Mouse (Mus musculus) heart, postnatal 25 days (tissue): ENCODE measurements at regions not wholly inside any gene's neighbourhood (a gene's known extent, or its start where the extent isn't known, plus 50 kb on each side); places are given as distances from the start of the nearest gene placed in this dataset.
A peak's percentile ranks its signal among the peaks of the same experiment; 100 is the strongest.

Source experiments
- DNase-seq: peaks from one replicate; pipeline ENCODE4 v3.0.0; 2022; ENCODE audit warnings: low spot score
- intact Hi-C: fragments of 180-260 bp; cut with DNase I; formaldehyde crosslinking; loops from one replicate; pipeline ENCODE4 v1.15.1; 2025

GRCm38 (mm10) chr8:26226612-26227528 lies 107.5 kb downstream of the Gm45692 start:
- intact Hi-C loops, result no loop called here
- DNase-seq, result no peak

DNA sequence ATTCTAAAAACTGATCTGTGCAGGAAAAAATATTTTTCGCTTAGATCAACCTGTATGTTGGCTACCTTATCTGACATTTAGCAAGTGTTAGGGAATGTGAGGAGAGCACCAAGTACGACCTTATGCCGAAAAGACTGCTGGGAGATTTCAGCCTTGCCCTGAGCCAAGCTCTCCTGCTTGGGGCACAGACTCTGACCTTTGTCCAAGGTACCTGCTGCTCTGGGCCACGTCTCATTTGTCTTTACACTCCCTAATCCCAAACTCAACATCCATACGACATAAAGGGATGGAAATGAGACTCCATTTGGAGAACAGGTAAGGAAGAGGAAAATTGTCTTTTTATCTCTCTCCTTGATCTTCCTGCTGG lies 108.2 kb downstream of the Gm45692 start:
- intact Hi-C loops, result no loop called here
- DNase-seq, result no peak

DNA sequence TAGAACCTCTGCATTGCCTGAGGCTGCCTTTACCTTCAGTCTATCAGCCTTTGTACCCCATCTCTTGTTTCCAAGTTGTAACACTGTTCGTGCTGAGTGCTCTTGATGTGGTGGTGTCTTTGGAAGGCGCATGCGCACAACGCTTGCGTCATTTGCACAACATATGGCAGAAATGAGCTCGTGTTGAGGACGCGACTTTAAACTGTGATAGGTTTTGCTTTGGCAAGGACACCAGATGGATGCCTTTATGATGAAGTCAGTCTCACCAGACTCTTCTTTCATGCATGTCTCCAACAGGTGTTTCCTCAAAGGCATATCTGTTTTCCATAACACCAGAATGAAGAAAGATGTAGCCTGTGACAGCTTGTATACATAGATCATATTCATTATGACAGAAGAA lies 110.2 kb downstream of the Gm45692 start:
- intact Hi-C loops, result no loop called here
- no peak for DNase-seq

- intact Hi-C loops, result no loop called here
- DNase-seq, result no peak
Observed at GRCm38 (mm10) chr8:26239075-26239474, 119.7 kb downstream of the Gm45692 start.

- intact Hi-C loops, result no loop called here
- DNase-seq, result no peak
Observed at GRCm38 (mm10) chr8:26239604-26240003, 120.3 kb downstream of the Gm45692 start.

DNA sequence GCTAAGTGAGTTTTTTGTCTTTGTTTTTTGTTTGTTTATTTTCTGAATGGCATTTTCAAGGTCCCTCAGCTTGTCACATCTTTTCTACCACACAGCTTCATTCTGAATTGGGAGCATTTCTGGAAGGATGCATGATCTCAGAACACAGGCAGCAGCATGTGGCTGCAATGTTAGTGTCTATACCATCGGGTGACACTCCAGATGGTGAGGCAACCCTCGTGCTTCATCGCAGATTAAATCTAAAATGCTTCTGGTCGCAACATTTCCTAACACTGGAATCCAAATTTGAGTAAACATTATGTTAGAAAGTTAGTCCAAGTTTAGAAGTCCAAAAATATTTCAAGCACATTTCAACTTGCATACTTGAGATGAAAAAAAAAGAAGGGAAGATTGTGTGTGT lies 124.4 kb downstream of the Gm45692 start:
- intact Hi-C loops, result no loop called here
- DNase-seq, result no peak

GRCm38 (mm10) chr8:26244308-26244707 lies 125.0 kb downstream of the Gm45692 start:
- DNase-seq, result no peak
- intact Hi-C loops, result no loop called here

DNA sequence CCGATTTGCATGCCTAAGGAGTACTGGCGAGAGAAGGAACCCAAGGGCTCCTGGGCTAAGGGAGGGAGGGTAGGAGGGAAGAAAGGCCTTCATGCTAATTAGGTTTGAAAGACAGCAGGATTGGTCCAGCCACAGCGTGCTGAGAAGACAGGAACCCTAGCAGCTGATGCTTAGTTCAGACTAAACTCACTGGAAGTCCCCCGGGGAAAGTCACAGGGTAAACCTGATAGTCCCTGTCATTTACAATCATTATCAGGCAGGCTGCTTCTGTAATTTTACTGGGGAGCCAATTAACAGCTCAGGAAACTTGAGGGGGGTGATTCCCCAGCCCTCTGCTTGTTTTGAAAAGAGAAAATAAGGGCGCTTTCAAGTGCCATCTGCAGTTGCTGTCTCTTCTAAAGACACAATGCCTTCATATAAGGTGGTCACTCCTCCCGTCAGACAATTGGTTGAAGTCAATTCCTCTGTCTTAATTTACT lies 135.9 kb downstream of the Gm45692 start:
- intact Hi-C loops, result no loop called here
- DNase-seq, result no peak

- DNase-seq, result no peak
- intact Hi-C loops, result no loop called here
Observed at GRCm38 (mm10) chr8:26260294-26260693, 141.0 kb downstream of the Gm45692 start.

DNA sequence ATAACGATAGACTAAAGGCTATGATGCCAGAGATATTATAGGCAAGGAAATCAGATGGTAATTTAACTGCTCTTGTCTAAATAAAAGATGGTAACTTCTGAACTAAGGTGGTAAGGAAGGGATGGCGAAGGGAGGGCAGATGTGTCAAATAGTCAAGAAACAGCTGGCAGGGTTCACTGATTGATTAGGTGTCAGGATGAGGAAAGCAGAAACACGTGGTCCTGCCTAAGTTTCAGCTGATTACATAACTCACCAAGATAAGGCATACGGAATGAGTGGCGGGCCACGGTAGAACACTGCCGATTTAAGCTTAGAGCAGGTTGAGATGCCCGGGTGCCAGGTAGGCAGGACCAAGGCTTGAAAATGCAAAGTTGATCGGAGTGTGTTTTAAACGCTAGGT lies 143.2 kb downstream of the Gm45692 start:
- intact Hi-C loops, result no loop called here
- no peak for DNase-seq

DNA sequence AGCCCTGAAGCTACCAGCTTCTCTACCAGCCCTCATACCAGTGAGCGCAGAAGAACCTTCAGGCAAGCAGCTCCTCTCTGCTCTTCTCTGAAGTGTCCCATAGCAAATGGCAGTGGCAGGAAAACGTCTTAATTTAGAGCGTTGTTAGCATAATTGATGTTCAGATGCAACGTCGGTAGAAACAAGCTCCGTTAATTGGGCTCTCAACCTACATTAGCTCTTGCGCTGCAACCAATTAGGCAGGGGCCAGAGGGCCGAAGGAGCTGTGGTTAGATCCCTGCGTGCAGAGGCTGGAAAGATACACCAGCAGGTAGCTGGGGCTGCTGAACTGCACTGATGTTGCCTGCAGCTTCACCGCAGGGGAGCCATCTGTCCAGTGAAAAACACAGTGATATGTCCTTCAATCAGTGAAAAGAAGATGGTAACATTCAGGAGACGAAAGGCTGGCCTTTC lies 145.6 kb downstream of the Gm45692 start:
- DNase-seq, result no peak
- intact Hi-C loops, result no loop called here

DNA sequence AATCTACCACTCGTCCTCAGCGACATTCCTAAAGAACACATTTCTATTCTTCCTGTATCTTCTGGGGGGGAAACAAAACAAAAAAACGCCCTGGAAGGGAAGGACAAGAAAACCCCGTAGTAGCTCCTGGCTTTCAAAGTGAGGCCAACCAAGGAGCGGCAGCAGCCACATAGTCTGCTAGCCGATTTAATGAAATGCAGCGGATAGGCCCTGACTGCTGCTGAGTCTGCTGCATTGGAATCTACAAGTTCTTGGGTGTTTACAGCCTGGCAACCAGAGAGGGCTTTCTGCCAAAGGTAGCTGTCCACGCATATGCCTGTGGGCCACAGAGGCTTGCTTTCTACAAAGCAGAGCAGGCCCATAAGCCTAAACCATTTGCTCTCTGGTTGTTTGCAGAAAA lies 146.0 kb downstream of the Gm45692 start:
- DNase-seq, result no peak
- intact Hi-C loops, result no loop called here

DNA sequence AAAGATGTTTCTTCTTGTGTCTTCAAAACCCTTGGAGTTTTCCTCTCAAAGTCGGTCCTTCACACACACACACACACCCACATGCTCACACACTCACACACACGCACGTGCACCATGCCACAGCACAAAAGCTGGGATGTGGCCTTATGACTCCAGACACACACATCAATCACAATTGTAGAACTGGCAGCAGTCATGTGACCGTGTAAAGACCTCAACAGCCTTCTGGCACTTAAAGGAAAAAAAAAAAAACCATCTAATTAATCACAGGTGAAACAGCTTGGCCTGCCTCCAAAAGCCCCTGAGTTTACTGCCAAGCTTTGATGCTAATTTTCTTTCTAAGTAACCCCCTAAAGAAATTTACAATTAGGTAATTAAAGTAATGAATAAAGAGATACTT lies 147.1 kb downstream of the Gm45692 start:
- intact Hi-C loops, result no loop called here
- no peak for DNase-seq

DNA sequence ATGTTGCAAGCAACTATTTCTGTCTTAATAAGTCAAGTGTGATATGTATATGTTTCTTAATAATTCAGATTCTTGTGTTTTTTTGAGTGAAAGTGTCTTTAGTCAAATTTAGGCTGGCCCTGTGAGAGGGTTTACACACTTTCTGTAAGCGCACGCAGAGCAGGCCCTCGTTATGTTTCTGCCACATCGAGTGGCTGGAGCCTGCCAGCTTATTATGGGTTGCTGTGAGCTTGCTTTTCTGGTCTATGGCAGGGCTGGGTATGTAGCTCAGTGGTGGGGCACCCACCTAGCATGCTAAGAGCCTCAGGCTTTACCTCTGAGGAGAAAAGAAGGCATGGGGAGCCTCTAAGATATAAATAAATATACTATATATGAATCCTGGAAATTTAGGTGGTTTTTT lies 148.2 kb downstream of the Gm45692 start:
- no peak for DNase-seq
- intact Hi-C loops, result no loop called here

DNA sequence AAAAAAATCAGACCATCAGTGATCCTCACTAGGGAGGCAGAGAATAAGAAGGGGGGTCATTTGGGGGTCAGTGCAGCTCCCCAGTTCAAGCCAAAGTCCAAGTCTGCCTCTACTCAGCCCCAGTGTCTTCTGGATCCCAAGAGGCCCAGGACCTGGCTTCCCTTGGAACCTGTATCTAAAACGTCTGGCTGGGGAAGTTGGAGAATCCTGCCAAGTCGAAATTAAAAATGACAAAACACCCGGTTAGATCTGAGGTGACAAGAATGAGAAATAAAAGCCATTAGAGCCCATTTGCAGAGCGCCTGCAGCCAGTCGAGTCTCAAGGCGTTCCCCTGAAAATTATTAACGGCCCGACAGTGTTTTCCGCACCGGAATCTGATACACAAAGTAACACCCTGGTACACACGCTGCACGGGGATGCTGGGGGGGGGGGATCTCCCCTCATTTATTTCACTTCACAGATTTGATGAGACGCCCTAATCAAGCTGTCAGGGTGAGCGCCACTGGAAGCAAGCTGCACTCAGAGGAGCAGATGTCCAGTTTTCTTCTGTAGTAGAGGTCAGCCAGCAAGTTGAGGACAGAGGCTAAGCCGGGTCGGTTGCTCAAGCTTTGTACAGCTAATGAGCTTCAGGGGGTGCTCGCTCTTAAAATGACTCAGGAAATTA lies 149.5 kb downstream of the Gm45692 start:
- intact Hi-C loops, result no loop called here
- peak; percentile 18 for DNase-seq

DNA sequence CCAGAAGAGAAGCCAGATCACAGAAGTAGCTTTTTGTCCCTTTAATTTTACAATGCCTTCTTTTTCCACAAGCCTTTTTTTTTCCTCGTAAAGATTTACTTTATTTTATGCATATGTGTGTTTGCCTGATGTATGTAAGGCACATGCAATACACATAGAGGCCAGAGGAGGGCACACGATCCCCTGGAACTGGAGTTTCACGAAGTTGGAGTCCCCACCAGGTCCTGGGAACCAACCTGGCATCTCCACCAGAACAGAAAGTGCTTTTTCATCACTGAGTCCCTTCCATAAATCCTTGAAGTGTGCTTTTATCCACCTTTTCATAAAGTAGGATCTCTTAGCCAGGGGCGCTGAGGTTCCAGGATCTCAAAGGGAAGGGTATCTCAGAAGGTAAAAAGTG lies 152.8 kb downstream of the Gm45692 start:
- intact Hi-C loops, result no loop called here
- no peak for DNase-seq

GRCm38 (mm10) chr8:26272675-26273414 lies 153.5 kb downstream of the Gm45692 start:
- intact Hi-C loops, result no loop called here
- no peak for DNase-seq

DNA sequence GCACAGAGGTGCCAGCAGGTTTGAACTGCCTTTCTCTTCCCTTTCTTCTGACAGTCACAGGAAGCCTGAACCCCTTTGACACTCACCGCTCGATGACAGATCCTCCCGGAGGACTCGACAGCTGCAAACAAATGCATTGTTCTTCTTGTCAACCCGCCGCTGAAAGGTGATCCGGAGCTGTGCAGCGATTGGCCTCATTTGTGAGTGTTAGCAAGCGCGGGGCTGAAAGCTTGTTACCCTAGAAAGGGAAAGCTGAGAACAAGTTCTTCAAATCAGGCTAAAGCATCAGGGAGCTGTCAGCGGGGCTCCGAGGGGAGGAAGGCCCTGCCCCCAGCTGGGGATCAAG lies 154.1 kb downstream of the Gm45692 start:
- DNase-seq, result no peak
- intact Hi-C loops, result no loop called here

DNA sequence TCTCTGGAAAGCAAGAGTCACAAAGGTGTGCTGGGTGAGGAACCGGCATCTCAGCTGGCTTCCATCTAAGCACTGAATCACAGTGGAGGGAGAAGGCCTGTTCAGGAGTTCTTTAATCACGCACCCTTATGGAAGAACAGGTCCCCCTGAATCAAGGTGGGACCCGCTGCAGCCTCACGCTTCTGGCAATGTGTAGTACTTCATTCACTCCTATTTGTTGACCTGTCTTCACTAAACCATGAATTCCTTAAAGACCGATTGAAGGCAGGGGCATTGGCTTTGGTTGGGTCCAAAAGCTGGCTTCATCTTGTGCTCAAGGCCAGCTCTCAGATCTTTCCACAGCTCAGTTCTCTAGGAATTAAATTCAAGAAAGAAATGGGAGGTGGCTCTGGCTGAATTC lies 154.5 kb downstream of the Gm45692 start:
- intact Hi-C loops, result no loop called here
- DNase-seq, result no peak

DNA sequence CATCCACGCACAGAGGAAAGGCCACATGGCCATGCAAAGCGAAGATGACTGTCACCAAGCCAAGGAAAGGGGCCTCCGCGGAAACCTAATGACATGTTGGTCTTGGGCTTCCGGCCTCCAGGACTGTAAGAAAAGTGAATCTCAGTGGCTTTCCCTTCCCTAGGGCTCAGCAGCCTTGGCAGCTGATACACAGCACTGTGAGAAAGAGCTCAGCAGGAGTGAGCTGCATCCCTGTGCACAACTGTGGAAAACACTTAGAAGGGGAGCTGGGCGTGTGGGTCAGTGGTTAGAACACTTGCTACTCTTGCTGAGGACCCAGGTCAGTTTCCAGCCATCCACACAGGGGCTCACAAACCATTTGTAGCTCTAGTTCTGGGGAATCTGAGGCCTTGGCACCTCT lies 155.1 kb downstream of the Gm45692 start:
- intact Hi-C loops, result no loop called here
- no peak for DNase-seq
